Mouse (Mus musculus) neural tube, embryonic 13.5 days (tissue): ENCODE data around the gene E2f3. TPM values are rescaled to one million over a fixed set of nuclear protein-coding genes. Genes with fewer than 3 reads are reported as not detected.

Experiments
- ATAC-seq: fragments of 200-750 bp; cut with Nextera tagmentation; 2 replicates; pipeline ENCODE4 v1.8.0; 2017; ENCODE audit warnings: low read depth, mild to moderate bottlenecking, moderate TSS enrichment, moderate library complexity
- H3K27ac ChIP-seq: fragments of 300-500 bp; sonication (generic); replicated peaks from 2 replicates; pipeline ENCODE4 v1.5.1; 2015; ENCODE audit warnings: moderate library complexity, mild to moderate bottlenecking, inconsistent platforms
- H3K27me3 ChIP-seq: fragments of 300-500 bp; sonication (generic); 2 replicates; pipeline ENCODE4 v1.6.1; 2015; ENCODE audit warnings: mild to moderate bottlenecking, inconsistent platforms
- H3K36me3 ChIP-seq: fragments of 300-500 bp; sonication (generic); 2 replicates; pipeline ENCODE4 v1.6.1; 2015; ENCODE audit warnings: mild to moderate bottlenecking, inconsistent platforms
- H3K4me1 ChIP-seq: fragments of 300-500 bp; sonication (generic); replicated peaks from 2 replicates; pipeline ENCODE4 v1.6.1; 2015; ENCODE audit warnings: inconsistent platforms
- H3K4me2 ChIP-seq: fragments of 300-500 bp; sonication (generic); 2 replicates; pipeline ENCODE4 v1.6.1; 2015; ENCODE audit warnings: inconsistent platforms, mild to moderate bottlenecking, moderate library complexity
- H3K4me3 ChIP-seq: fragments of 300-500 bp; sonication (generic); 2 replicates; pipeline ENCODE4 v1.5.1; 2015; ENCODE audit warnings: mild to moderate bottlenecking, inconsistent platforms
- H3K9ac ChIP-seq: fragments of 300-500 bp; sonication (generic); 2 replicates; pipeline ENCODE4 v1.6.1; 2015; ENCODE audit warnings: moderate library complexity, mild to moderate bottlenecking, inconsistent platforms
- H3K9me3 ChIP-seq: fragments of 300-500 bp; sonication (generic); 2 replicates; pipeline ENCODE4 v1.6.1; 2016; ENCODE audit warnings: inconsistent platforms
- WGBS: fragments of 180-500 bp; shearing (Covaris S2); methylation state at CpG from one replicate; pipeline ENCODE4 v1.1.7; 2015; 5-methylcytosine and 5-hydroxymethylcytosine counted together
- polyA plus RNA-seq: library from polyadenylated mRNA; unstranded; fragments of >200 nt; fragmentation: Nextera tagmentation; extraction: Ambion mirVana; gene quantifications from 2 replicates; pipeline ENCODE4 v1.2.1, GENCODE M21; 2015

E2f3 gene
- polyA plus RNA-seq, 1 experiment from 2014 or later, result 4.9 TPM

DNA sequence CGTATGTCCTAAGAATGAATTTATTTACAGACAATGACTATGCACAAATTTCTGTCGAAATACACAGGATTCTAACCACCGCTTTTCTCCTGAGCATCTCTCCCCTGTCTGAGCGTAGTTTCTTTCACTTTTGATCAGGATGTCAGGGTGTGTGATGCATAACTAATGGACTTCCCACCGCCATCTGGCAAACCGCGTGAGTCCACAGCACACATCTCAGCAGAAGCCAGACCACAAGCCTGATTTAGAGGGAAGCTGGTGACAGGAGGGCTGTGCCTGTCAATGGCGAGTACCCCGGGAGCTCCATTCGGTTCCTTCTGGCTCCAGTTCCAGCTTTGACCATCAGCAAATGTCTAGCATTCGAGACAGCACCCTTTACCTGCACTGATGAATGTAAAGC, 17.3 kb upstream of the E2f3 start:
- no peaks in the 10 kb centered on the region for H3K36me3 ChIP-seq
- H3K9ac ChIP-seq, result no peak overlapping the region
- no peaks in the 10 kb centered on the region for H3K9me3 ChIP-seq
- H3K4me2 ChIP-seq, result no peak overlapping the region
- H3K27me3 ChIP-seq, result no peaks in the 10 kb centered on the region
- no peak overlapping the region for H3K27ac ChIP-seq
- no peak for ATAC-seq
- WGBS, result 52% methylated on average over 11 of the region's 11 CpGs
- peaks cover 9% of the 10 kb centered on the region; the same call in 1 of the 2 replicates for H3K4me1 ChIP-seq
- no peak overlapping the region for H3K4me3 ChIP-seq

DNA sequence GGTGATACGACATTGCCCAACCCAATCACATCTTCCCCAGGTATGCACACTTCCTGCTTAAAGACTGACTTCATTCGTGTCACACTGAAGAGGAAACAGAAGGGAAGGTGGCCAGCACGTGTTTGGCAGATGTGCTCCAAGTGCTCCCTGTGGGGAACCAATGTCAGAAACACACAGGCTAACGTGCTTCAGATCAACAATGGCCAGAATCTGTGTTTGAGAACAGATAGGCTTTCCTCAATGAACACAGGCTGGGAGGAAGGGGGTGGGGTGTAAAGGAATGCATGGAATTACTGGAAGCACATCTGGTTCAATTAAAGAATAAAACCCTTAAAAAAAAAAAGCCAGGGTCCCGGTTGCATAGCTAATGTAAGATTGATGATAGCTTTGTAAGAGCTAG, 15.2 kb upstream of the E2f3 start:
- H3K4me3 ChIP-seq, result no peak overlapping the region
- no peak overlapping the region for H3K4me2 ChIP-seq
- ATAC-seq, result 0 out of 2 replicates have a peak, but pooled peaks have one; percentile 11
- H3K36me3 ChIP-seq, result no peaks in the 10 kb centered on the region
- no peaks in the 10 kb centered on the region for H3K27me3 ChIP-seq
- peaks cover 9% of the 10 kb centered on the region; the same call in 1 of the 2 replicates for H3K4me1 ChIP-seq
- WGBS, result 42% methylated on average over 5 of the region's 5 CpGs
- no peaks in the 10 kb centered on the region for H3K9me3 ChIP-seq
- no peak overlapping the region for H3K27ac ChIP-seq
- no peak overlapping the region for H3K9ac ChIP-seq

DNA sequence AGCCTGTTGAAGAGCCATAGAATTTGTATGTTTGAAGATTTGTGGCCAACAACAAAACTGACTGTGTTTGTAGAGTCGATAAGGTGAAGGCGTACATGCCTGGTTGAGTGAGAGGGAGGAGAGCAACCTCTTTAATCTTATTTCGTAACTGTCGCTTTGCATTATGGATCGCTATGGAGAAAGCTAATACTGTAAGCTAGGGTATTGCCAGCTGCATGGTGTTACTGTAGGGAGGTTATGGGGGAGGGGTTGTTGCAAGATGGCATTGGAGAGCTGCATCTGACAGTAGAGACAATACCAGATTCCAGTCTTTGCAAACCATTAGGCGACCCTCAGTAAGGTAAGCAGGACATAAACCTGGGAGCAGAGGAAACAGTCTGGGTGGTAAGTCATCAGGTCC, 2.1 kb upstream of the E2f3 start:
- Histone ChIP-seq H3K9me3 (no peaks in the 10 kb centered on the region), H3K4me1 (peaks cover 19% of the 10 kb centered on the region), H3K27ac (no peak overlapping the region), H3K4me2 (no peak overlapping the region), H3K9ac (no peak overlapping the region), H3K36me3 (no peaks in the 10 kb centered on the region), H3K4me3 (no peak overlapping the region), H3K27me3 (no peaks in the 10 kb centered on the region)
- 91% methylated on average over 6 of the region's 6 CpGs for WGBS
- no peak for ATAC-seq

- Histone ChIP-seq H3K9me3 (no peaks in the 10 kb centered on the region), H3K4me2 (peak overlapping the region; percentile 100), H3K9ac (peak overlapping the region; percentile 59), H3K4me3 (peak overlapping the region; percentile 98), H3K4me1 (peaks cover 29% of the 10 kb centered on the region), H3K27ac (peak overlapping the region; percentile 28; the same call in 1 of the 2 replicates), H3K27me3 (no peaks in the 10 kb centered on the region), H3K36me3 (no peaks in the 10 kb centered on the region)
- ATAC-seq, result no peak
- 18% methylated on average over 9 of the region's 9 CpGs for WGBS
These were observed 875 bp upstream of the E2f3 start for GRCm38 (mm10) chr13:29986756-29987120.

DNA sequence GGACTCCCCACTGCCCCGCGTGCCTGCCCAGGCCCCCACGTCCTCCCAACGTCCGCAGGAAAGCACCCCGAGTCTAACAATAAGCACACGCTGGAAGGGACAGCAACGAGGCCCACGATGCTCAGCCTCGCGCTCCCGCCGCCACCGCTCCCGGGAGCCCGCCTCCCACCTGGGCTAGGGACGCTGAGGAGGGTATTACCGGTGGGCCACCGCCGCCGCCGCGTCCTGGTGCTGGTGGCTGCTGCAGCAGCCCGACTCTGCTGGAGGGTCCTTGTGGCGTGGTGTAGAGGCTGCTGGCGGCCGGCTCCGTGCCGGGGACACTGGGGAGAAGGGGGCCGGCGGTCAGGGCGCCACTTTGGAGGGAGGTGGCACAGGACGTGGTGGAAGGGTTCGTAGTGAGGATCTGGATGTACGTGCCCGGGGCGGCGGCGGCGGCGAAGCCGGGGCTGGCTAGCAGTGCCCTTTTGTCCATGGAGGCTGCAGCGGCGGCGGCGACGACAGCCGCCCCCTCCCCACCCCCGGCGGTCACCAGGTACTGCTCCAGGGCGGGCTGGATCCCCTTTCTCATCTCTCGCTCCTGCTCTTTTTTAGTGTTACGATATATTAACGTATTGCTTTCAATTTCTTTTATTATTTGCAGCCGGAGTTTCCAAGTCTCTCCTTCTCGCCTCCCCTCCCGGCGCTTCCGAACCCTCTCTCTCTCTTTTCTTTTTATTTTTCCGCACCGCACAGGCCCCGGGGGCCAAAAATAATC, 585 bp downstream of the E2f3 start:
- Histone ChIP-seq H3K9ac (peak overlapping the region; percentile 97), H3K36me3 (no peaks in the 10 kb centered on the region), H3K4me2 (peak overlapping the region; percentile 100), H3K27me3 (no peaks in the 10 kb centered on the region), H3K9me3 (no peaks in the 10 kb centered on the region), H3K27ac (peak overlapping the region; percentile 94), H3K4me3 (peak overlapping the region; percentile 98), H3K4me1 (peaks cover 31% of the 10 kb centered on the region)
- under 1% methylated on average over 55 of the region's 62 CpGs for WGBS
- ATAC-seq, result peak; percentile 5

GRCm38 (mm10) chr13:29984286-29985100, 1.4 kb downstream of the E2f3 start:
- under 1% methylated on average over 41 of the region's 69 CpGs for WGBS
- peak overlapping the region; percentile 100 for H3K4me2 ChIP-seq
- H3K27me3 ChIP-seq, result no peaks in the 10 kb centered on the region
- ATAC-seq, result peak; percentile 47
- peak overlapping the region; percentile 98 for H3K4me3 ChIP-seq
- H3K9ac ChIP-seq, result peak overlapping the region; percentile 97
- no peaks in the 10 kb centered on the region for H3K36me3 ChIP-seq
- H3K27ac ChIP-seq, result peak overlapping the region; percentile 94
- peaks cover 37% of the 10 kb centered on the region for H3K4me1 ChIP-seq
- no peaks in the 10 kb centered on the region for H3K9me3 ChIP-seq

GRCm38 (mm10) chr13:29983523-29984191, 2.2 kb downstream of the E2f3 start:
- H3K9me3 ChIP-seq, result no peaks in the 10 kb centered on the region
- peak overlapping the region; percentile 98 for H3K4me3 ChIP-seq
- H3K36me3 ChIP-seq, result peaks cover under 1% of the 10 kb centered on the region; the same call in 1 of the 2 replicates
- H3K4me2 ChIP-seq, result peak overlapping the region; percentile 100
- peak overlapping the region; percentile 94 for H3K27ac ChIP-seq
- no peaks in the 10 kb centered on the region for H3K27me3 ChIP-seq
- peak overlapping the region; percentile 97 for H3K9ac ChIP-seq
- ATAC-seq, result no peak
- peaks cover 37% of the 10 kb centered on the region for H3K4me1 ChIP-seq
- under 1% methylated on average over 34 of the region's 35 CpGs for WGBS

DNA sequence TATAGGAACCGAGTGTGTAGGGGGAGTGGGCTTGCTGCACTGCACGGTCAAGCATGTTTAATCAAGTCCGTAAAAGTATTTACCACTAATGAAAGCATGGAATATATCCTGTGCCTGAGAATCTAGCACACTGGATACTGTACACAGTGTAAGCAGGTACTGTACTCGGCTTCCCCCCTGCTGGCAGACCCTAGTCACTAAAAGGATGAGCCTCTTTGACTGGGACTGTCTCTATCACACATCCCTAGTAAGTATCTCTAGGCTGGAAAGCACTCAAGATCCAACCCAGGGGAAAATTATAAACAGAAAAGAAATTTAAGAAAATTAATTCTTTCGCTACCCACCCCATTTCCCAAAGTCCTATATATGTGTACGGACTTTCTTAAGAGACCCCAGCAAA, 2.8 kb downstream of the E2f3 start:
- Histone ChIP-seq H3K9ac (peak overlapping the region; percentile 97), H3K36me3 (peaks cover 6% of the 10 kb centered on the region; the same call in 1 of the 2 replicates), H3K4me1 (peaks cover 37% of the 10 kb centered on the region), H3K27ac (peak overlapping the region; percentile 94), H3K27me3 (no peaks in the 10 kb centered on the region), H3K4me3 (peak overlapping the region; percentile 98), H3K4me2 (peak overlapping the region; percentile 100), H3K9me3 (no peaks in the 10 kb centered on the region)
- no peak for ATAC-seq
- WGBS, result 26% methylated on average over 6 of the region's 6 CpGs

GRCm38 (mm10) chr13:29982400-29982799, 3.5 kb downstream of the E2f3 start:
- ATAC-seq, result no peak
- Histone ChIP-seq H3K9me3 (no peaks in the 10 kb centered on the region), H3K4me3 (no peak overlapping the region), H3K4me1 (peaks cover 37% of the 10 kb centered on the region), H3K4me2 (no peak overlapping the region), H3K36me3 (peaks cover 6% of the 10 kb centered on the region; the same call in 1 of the 2 replicates), H3K9ac (no peak overlapping the region), H3K27ac (no peak overlapping the region), H3K27me3 (no peaks in the 10 kb centered on the region)
- WGBS, result 73% methylated on average over 3 of the region's 3 CpGs

DNA sequence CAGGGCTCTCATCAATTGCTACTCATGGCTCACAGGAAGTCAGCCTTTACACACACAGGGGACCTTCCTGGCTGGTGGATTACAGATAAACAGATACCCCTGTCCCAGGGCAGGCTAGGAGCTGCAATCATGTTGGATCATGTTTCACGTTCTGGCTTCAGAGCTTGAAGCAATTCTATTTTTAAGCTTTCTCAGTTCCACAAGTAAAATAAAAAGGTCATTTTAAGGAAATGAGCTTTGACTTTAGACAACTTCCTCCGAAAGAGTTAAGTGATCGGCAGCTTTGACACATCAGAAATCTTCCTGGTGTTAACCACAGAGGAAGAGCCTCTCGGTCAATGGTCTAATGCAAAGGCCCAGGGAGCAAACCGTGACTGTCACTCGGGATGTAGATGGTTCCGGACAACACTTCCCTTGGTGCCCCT, 6.7 kb downstream of the E2f3 start:
- Histone ChIP-seq H3K27ac (no peak overlapping the region), H3K27me3 (no peaks in the 10 kb centered on the region), H3K4me2 (no peak overlapping the region), H3K9me3 (no peaks in the 10 kb centered on the region), H3K4me1 (peaks cover 24% of the 10 kb centered on the region), H3K4me3 (no peak overlapping the region), H3K9ac (no peak overlapping the region), H3K36me3 (peaks cover 8% of the 10 kb centered on the region; the same call in 1 of the 2 replicates)
- 81% methylated on average over 7 of the region's 7 CpGs for WGBS
- no peak for ATAC-seq

DNA sequence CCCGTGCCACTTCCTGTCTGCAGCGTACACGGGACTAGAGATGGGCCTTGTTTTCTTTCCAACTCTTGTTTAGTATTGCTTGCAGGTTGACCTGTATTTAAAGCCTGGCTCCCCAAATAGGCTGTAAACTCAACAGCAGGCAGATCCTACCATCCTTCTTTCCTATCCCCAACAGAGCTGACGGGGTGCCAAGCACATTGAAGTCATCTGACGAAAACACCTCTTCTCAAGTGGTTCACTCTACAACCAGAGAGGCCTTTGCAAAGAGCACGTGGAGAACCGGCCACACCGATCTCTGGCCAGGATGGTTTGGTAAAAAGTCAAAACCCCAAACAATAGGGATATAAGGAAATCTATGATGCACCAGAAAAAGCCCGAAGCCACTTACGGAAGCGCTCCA, 8.5 kb downstream of the E2f3 start:
- 95% methylated on average over 11 of the region's 11 CpGs for WGBS
- no peak for ATAC-seq
- Histone ChIP-seq H3K9ac (no peak overlapping the region), H3K36me3 (peaks cover 8% of the 10 kb centered on the region; the same call in 1 of the 2 replicates), H3K27ac (no peak overlapping the region), H3K4me1 (peaks cover 15% of the 10 kb centered on the region; the same call in 1 of the 2 replicates), H3K4me3 (no peak overlapping the region), H3K27me3 (no peaks in the 10 kb centered on the region), H3K9me3 (no peaks in the 10 kb centered on the region), H3K4me2 (no peak overlapping the region)

DNA sequence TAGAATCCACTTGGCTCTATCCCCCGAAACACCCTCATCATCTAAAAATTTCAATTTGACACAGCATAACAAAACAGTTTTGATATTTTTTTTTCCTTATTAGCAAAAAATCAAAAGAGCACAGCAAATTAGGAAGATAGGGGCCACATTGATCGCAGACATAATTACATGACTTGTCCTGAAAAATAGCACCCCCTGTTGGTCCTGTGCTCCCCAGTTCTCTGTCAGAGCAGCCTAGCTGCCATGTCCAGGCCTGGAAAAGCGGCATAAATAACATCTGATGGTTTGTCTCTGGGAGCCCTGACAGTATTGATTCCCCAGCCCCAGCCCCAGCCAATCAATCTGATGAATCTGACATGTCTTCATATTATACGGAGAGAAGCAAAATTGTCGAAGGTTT, 11.8 kb downstream of the E2f3 start:
- Histone ChIP-seq H3K4me3 (no peak overlapping the region), H3K27ac (no peak overlapping the region), H3K36me3 (peaks cover 8% of the 10 kb centered on the region; the same call in 1 of the 2 replicates), H3K9ac (no peak overlapping the region), H3K27me3 (no peaks in the 10 kb centered on the region), H3K4me2 (no peak overlapping the region), H3K4me1 (no peaks in the 10 kb centered on the region), H3K9me3 (no peaks in the 10 kb centered on the region)
- no peak for ATAC-seq
- 87% methylated on average over 5 of the region's 5 CpGs for WGBS
